Mouse (Mus musculus): ENCODE measurements around the gene Slc27a4. TPM values are rescaled to one million over a fixed set of nuclear protein-coding genes. Genes with fewer than 3 reads are reported as not detected.
"Not testable (repeated sequence)": the region's sequence is repeated elsewhere in the genome, so short reads cannot be mapped to it uniquely, and the experiment has no call there.

The Slc27a4 gene
- polyA plus RNA-seq (2016; fragmentation: Nextera tagmentation; extraction: Ambion mirVana) = 10.9 and 11.0 TPM in 2 replicates

DNA sequence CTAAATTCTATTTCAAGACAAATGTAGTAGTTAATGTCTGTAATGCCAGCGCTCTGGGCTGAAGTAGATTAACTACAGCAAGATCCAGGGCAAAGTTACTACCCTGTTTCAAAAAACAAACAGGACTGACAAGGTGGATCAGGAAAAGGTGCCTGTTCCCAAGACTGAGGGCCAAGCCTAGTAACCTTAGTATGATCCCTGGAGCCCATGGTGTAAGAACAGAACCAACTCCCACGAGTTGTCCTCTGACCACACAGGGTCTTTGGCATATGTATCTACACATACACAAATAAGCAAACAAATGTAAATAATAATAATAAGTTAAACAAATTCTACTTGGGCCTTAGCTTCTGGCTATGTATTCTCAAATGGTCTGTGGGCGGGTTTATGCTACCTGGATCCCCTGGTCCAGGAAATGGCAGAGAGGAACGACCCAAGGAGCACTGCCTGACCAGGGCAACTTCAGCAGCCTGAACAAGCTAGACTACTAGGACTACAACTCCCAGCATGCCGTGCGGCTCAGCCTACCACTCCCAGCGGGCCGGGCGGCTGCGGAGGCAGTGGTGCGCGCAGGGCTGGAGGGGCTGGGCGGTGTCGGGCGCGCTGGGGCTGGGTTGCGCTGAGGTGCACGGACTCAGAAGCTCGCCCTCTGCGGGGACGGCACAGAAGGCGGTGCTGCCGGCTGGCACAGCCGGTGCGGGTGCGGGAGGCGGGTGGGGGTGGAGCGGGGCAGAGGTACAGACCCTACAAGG, at the start of gene Slc27a4:
Slc27a4 (plus strand) TSS at position 560 of the 752 bp plus-strand sequence.
- Histone ChIP-seq H3K27me3 (replicated peaks) (0 out of 2 replicates have a peak, but pooled peaks cover 11% of the 10 kb centered on the region), H3K27ac (ENCODE audit: poor library complexity, severe bottlenecking) (peak within 1 kb of the TSS; percentile 61; the same call in 1 of the 2 replicates), H3K9me3 (replicated peaks) (no peaks in the 10 kb centered on the region), H3K4me1 (replicated peaks) (peaks cover 10% of the 10 kb centered on the region), H3K4me2 (peak within 1 kb of the TSS; percentile 95), H3K36me3 (peaks cover 35% of the 10 kb centered on the region), H3K9ac (peak within 1 kb of the TSS; percentile 93), H3K4me3 (peak within 1 kb of the TSS; percentile 93)
- 4% methylated on average over 26 of the region's 28 CpGs for whole genome bisulfite sequencing
- ATAC-seq (ENCODE audit: insufficient number of reproducible peaks, low FRiP score) = peak; percentile 97

DNA sequence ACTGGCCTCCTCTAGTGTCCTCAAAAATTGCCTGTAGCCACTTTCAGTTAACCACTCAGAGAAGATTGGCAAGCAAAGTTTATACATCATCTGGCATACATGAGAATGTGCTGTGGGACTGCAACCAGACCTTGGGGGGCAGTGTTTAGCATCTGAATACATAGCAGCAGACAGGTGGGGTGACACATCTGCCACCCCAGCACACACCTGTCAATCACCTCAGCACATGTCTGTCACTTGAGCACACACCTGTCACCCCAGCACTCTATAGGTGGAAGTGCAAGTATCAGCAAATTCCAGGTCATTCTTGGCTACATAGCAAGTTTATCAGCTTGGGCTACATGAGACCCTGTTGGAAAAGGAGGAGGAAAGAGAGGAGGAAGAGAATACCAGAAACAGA, 46.7 kb upstream of the Slc27a4 start:
- no peak overlapping the region for H3K27ac ChIP-seq (ENCODE audit: poor library complexity, severe bottlenecking)
- H3K4me2 ChIP-seq = no peak overlapping the region
- peaks cover 11% of the 10 kb centered on the region for H3K4me1 ChIP-seq (replicated peaks)
- H3K9me3 ChIP-seq (replicated peaks) = no peaks in the 10 kb centered on the region
- no peaks in the 10 kb centered on the region for H3K36me3 ChIP-seq
- peaks cover 33% of the 10 kb centered on the region for H3K27me3 ChIP-seq (replicated peaks)
- ATAC-seq (ENCODE audit: insufficient number of reproducible peaks, low FRiP score) = no peak
- H3K4me3 ChIP-seq = no peak overlapping the region
- no peak overlapping the region for H3K9ac ChIP-seq

GRCm38 (mm10) chr2:29764831-29765230, 37.6 kb upstream of the Slc27a4 start:
- WGBS = 4% methylated on average over 1 of the region's 1 CpGs
- no peak overlapping the region for H3K4me3 ChIP-seq
- no peaks in the 10 kb centered on the region for H3K4me1 ChIP-seq (replicated peaks)
- no peak overlapping the region for H3K9ac ChIP-seq
- H3K27me3 ChIP-seq (replicated peaks) = peaks cover 13% of the 10 kb centered on the region
- no peaks in the 10 kb centered on the region for H3K36me3 ChIP-seq
- no peaks in the 10 kb centered on the region for H3K9me3 ChIP-seq (replicated peaks)
- no peak overlapping the region for H3K4me2 ChIP-seq
- no peak for ATAC-seq (ENCODE audit: insufficient number of reproducible peaks, low FRiP score)
- H3K27ac ChIP-seq (ENCODE audit: poor library complexity, severe bottlenecking) = no peak overlapping the region

- no peak overlapping the region for H3K9ac ChIP-seq
- H3K9me3 ChIP-seq (replicated peaks) = no peaks in the 10 kb centered on the region
- no peak overlapping the region for H3K27ac ChIP-seq (ENCODE audit: poor library complexity, severe bottlenecking)
- no peaks in the 10 kb centered on the region; the same call in 1 of the 2 replicates for H3K27me3 ChIP-seq (replicated peaks)
- H3K4me1 ChIP-seq (replicated peaks) = no peaks in the 10 kb centered on the region; the same call in 1 of the 2 replicates
- WGBS = 62% methylated on average over 11 of the region's 11 CpGs
- H3K4me2 ChIP-seq = no peak overlapping the region
- ATAC-seq (ENCODE audit: insufficient number of reproducible peaks, low FRiP score) = no peak
- no peak overlapping the region for H3K4me3 ChIP-seq
- no peaks in the 10 kb centered on the region for H3K36me3 ChIP-seq
Measured at GRCm38 (mm10) chr2:29767976-29768709, 34.3 kb upstream of the Slc27a4 start.

- Histone ChIP-seq H3K27me3 (replicated peaks) (no peaks in the 10 kb centered on the region), H3K9me3 (replicated peaks) (no peaks in the 10 kb centered on the region)
- WGBS = 62% methylated on average over 9 of the region's 9 CpGs
Measured at GRCm38 (mm10) chr2:29768901-29769300, 33.5 kb upstream of the Slc27a4 start.

GRCm38 (mm10) chr2:29770162-29770561, 32.3 kb upstream of the Slc27a4 start:
- ATAC-seq (ENCODE audit: insufficient number of reproducible peaks, low FRiP score) = no peak
- Histone ChIP-seq H3K4me2 (no peak overlapping the region), H3K4me1 (replicated peaks) (peaks cover 4% of the 10 kb centered on the region; the same call in 1 of the 2 replicates), H3K27ac (ENCODE audit: poor library complexity, severe bottlenecking) (no peak overlapping the region), H3K36me3 (0 out of 2 replicates have a peak, but pooled peaks cover 6% of the 10 kb centered on the region), H3K9ac (no peak overlapping the region), H3K27me3 (replicated peaks) (no peaks in the 10 kb centered on the region), H3K9me3 (replicated peaks) (no peaks in the 10 kb centered on the region), H3K4me3 (no peak overlapping the region)

More at GRCm38 (mm10) chr2:29768901-29769300, 33.5 kb upstream of the Slc27a4 start:
- Histone ChIP-seq H3K4me2 (no peak overlapping the region), H3K27ac (ENCODE audit: poor library complexity, severe bottlenecking) (no peak overlapping the region), H3K36me3 (no peaks in the 10 kb centered on the region), H3K4me3 (no peak overlapping the region), H3K4me1 (replicated peaks) (peaks cover 2% of the 10 kb centered on the region; the same call in 1 of the 2 replicates), H3K9ac (no peak overlapping the region)
- ATAC-seq (ENCODE audit: insufficient number of reproducible peaks, low FRiP score) = no peak

DNA sequence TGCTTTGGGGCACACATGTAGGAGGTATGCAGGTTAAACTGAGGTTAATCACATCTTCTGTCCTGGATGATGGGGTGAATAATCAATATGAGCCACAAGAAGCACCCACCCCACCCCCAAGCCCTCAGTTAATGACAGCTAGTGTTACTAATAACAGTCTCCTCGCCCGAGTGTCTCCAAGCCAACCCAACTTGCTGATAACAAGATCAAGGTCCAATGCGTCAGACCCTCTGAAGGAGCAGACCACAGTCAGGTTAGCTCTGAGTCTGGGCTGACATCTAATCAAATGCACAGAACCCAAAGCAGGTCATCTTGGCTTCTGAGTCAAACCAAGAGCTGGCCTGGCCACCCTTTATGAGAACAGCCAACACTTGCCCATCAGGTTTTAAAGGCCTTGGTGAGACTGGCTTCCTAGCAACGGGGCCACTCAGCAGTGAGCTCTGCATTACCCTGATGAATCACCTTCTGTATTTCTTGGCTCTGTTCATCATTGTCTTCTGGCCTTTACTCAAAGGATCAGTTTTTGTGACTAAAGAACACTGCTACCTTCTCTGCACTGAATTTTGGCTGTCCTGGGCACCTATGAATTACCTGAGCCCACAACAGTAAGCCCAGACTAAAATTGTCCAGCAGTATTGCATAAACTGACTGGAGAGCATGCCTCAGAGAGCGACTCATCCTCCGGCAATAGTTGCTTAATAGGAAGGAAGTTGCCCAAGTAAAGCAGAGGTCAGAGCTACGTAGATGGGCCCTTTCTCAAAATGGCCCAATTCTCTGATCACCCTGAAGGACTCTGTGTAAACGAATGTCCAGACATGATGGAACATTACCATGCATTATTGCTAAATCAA, 30.6 kb upstream of the Slc27a4 start:
- Histone ChIP-seq H3K36me3 (peaks cover 19% of the 10 kb centered on the region), H3K4me2 (no peak overlapping the region), H3K27ac (ENCODE audit: poor library complexity, severe bottlenecking) (no peak overlapping the region), H3K4me3 (no peak overlapping the region), H3K4me1 (replicated peaks) (peaks cover 4% of the 10 kb centered on the region; the same call in 1 of the 2 replicates), H3K9ac (no peak overlapping the region), H3K9me3 (replicated peaks) (no peaks in the 10 kb centered on the region), H3K27me3 (replicated peaks) (no peaks in the 10 kb centered on the region)
- no peak for ATAC-seq (ENCODE audit: insufficient number of reproducible peaks, low FRiP score)
- WGBS = 62% methylated on average over 8 of the region's 8 CpGs

GRCm38 (mm10) chr2:29773323-29773722, 29.1 kb upstream of the Slc27a4 start:
- ATAC-seq (ENCODE audit: insufficient number of reproducible peaks, low FRiP score) = no peak
- Histone ChIP-seq H3K27ac (ENCODE audit: poor library complexity, severe bottlenecking) (no peak overlapping the region), H3K36me3 (peaks cover 34% of the 10 kb centered on the region), H3K4me1 (replicated peaks) (peaks cover 4% of the 10 kb centered on the region; the same call in 1 of the 2 replicates), H3K9ac (no peak overlapping the region), H3K4me3 (no peak overlapping the region), H3K27me3 (replicated peaks) (no peaks in the 10 kb centered on the region), H3K4me2 (no peak overlapping the region), H3K9me3 (replicated peaks) (no peaks in the 10 kb centered on the region)
- WGBS = 51% methylated on average over 4 of the region's 4 CpGs

DNA sequence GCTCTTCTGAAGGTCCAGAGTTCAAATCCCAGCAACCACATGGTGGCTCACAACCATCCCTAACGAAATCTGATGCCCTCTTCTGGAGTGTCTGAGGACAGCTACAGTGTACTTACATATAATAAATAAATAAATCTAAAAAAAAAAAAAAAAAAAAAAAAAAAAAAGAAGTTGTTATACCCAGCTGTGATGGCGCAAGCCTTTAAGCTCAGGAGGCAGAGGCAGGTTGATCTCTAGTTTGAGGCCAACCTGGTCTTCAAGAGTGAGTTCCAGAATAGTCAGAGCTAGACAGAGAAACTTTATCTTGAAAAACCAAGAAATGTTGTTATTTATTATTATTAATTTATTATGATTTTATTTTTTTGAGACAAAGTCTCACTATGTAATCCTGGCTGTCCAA, 21.2 kb upstream of the Slc27a4 start:
- H3K27ac ChIP-seq (ENCODE audit: poor library complexity, severe bottlenecking); ATAC-seq (ENCODE audit: insufficient number of reproducible peaks, low FRiP score); H3K4me3 ChIP-seq; H3K4me2 ChIP-seq; H3K4me1 ChIP-seq (replicated peaks); H3K27me3 ChIP-seq (replicated peaks); H3K9me3 ChIP-seq (replicated peaks); H3K9ac ChIP-seq: not testable (repeated sequence)
- 93% methylated on average over 2 of the region's 2 CpGs for WGBS
- peaks cover 96% of the 10 kb centered on the region for H3K36me3 ChIP-seq

- Histone ChIP-seq H3K9me3 (replicated peaks) (peaks cover 7% of the 10 kb centered on the region), H3K27me3 (replicated peaks) (no peaks in the 10 kb centered on the region), H3K36me3 (peaks cover 68% of the 10 kb centered on the region), H3K4me2 (no peak overlapping the region), H3K9ac (no peak overlapping the region), H3K4me1 (replicated peaks) (peaks cover 12% of the 10 kb centered on the region), H3K4me3 (no peak overlapping the region), H3K27ac (ENCODE audit: poor library complexity, severe bottlenecking) (no peak overlapping the region)
- WGBS = 74% methylated on average over 4 of the region's 4 CpGs
- no peak for ATAC-seq (ENCODE audit: insufficient number of reproducible peaks, low FRiP score)
Measured at GRCm38 (mm10) chr2:29784290-29784689, 18.1 kb upstream of the Slc27a4 start.
